Mouse (Mus musculus) liver, postnatal 0 days (tissue): Measurements from ENCODE around the gene Aldh18a1.

Experiments used
- CTCF ChIP-seq: sonication (generic); IDR thresholded peaks from 2 replicates; pipeline ENCODE4 v1.5.1; 2016; ENCODE audit warnings: antibody characterized with exemption, low read depth
- EP300 ChIP-seq: IDR thresholded peaks from 2 replicates; pipeline ENCODE4 v1.6.1; 2016; ENCODE audit warnings: antibody characterized with exemption, low read depth, mild to moderate bottlenecking

DNA sequence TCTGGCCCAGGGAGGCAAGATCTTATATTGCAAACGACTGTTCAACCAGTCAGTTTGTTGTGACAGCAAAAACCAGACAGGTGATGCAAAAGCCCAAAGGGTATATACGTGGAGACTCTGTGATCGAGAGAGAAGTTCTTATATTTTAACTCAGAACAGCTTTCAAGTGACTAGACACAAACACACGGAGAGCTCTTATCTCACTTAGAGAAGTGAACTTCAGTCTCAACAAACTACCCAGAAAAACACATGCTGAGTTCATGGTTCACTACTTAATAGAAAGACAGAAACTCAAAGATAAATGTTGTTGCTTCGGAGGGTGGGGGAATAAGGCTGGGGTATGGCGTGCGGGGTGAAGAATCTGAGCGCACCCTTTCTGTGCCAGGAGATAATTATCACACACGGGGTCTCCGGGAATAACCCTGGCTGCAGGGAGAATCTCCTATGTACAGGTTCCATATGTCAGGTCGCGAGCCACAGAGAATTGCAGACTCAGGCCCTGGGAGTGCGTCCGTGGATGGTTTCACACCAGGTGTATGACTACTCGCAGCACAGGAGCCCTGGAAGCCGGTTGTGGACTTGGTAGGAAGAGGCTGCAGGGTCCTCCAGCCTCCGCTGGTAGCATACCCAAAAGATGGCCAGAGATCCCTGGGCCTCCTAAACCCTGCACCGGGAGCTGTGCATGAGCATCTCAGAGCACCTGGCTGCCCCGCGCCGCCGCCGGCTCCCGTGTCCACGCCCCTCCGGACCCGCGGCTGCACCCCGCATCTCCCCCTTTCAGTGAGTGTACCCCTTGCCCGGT lies 571 bp downstream of the Aldh18a1 start:
- TF ChIP-seq EP300 (no peak), CTCF (no peak)
